ENCODE assay signal across 29 mouse cellular contexts in the genomic region with DNA sequence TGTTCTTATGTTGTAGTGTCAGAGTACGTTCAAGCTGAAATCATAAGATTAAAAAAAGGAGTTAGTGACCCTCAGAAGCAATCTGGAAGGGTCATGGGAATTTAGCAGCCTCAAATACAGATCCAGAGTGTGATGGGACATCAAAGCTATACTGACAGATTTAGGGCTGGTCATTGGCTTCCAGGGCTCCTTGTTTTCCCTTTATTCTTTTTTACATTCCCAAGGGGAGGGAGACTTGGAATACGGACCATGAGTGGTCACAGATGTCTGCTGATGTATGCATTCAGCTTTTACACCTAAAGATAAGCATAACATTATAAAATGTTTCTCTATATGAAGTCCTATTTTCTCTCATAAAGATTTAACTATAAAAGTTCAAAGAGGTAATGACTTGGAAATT. TPM values are rescaled to one million over a fixed set of nuclear protein-coding genes. Genes with fewer than 3 reads are reported as not detected.
DNase-seq lines count a peak whose midpoint lies in the region; ATAC-seq lines count a peak whose summit lies in the region.
"Had no signal": no experiment of that assay in that cellular context is flagged by ENCODE, and none has a peak within 500 bp of the region (broad histone marks: within the 10 kb centered on the region; RNA-seq: fewer than 3 reads in every experiment).

No protein-coding gene starts in this region.

- H3K9ac ChIP-seq in kidney, embryonic 15.5 days, result no peak overlapping the region
- no peak overlapping the region for H3K9ac ChIP-seq in limb, embryonic 11.5 days (ENCODE audit: low read length)
- H3K9ac ChIP-seq: forebrain, embryonic 13.5 days; heart, embryonic 12.5 days; heart, embryonic 15.5 days; hindbrain, embryonic 13.5 days had no signal

- 25% methylated on average over 2 of the region's 2 CpGs for WGBS in kidney, embryonic 15.5 days
- 15% methylated on average over 2 of the region's 2 CpGs for WGBS in limb, embryonic 11.5 days

- no peaks in the 10 kb centered on the region for H3K36me3 ChIP-seq in kidney, embryonic 15.5 days
- no peaks in the 10 kb centered on the region for H3K36me3 ChIP-seq in limb, embryonic 11.5 days (ENCODE audit: control insufficient read depth, insufficient read depth, low read length)
- H3K36me3 ChIP-seq: forebrain, embryonic 10.5 days; heart, embryonic 12.5 days; heart, embryonic 15.5 days; hindbrain, embryonic 10.5 days; hindbrain, embryonic 13.5 days had no signal

- no peak overlapping the region for H3K27ac ChIP-seq in kidney, embryonic 15.5 days
- H3K27ac ChIP-seq in limb, embryonic 11.5 days (replicated peaks; ENCODE audit: low read depth, low read length), result no peak overlapping the region
- H3K27ac ChIP-seq: forebrain, embryonic 10.5 days; forebrain, embryonic 13.5 days; gastrocnemius, adult 2 months; heart, embryonic 15.5 days; hindbrain, embryonic 10.5 days; hindbrain, embryonic 13.5 days had no signal

- H3K9me3 ChIP-seq in kidney, embryonic 15.5 days (replicated peaks), result no peaks in the 10 kb centered on the region
- H3K9me3 ChIP-seq in limb, embryonic 11.5 days (ENCODE audit: control insufficient read depth, low read length), result no peaks in the 10 kb centered on the region
- H3K9me3 ChIP-seq: forebrain, embryonic 10.5 days; forebrain, embryonic 13.5 days; heart, embryonic 12.5 days; heart, embryonic 15.5 days; hindbrain, embryonic 10.5 days; hindbrain, embryonic 13.5 days had no signal

- H3K27me3 ChIP-seq in kidney, embryonic 15.5 days, result no peaks in the 10 kb centered on the region; the same call in 1 of the 2 replicates
- no peaks in the 10 kb centered on the region for H3K27me3 ChIP-seq in limb, embryonic 11.5 days (ENCODE audit: control insufficient read depth, insufficient read depth, low read length)
- H3K27me3 ChIP-seq: forebrain, embryonic 13.5 days; heart, embryonic 12.5 days; heart, embryonic 15.5 days; hindbrain, embryonic 13.5 days had no signal

- no peak for DNase-seq in kidney, adult 11 months
- peak; percentile 41 for DNase-seq in embryo, embryonic 10.5 days (ENCODE audit: low spot score)
- DNase-seq in embryo, embryonic 9.5 days (ENCODE audit: extremely low spot score), result peak; percentile 4
- no peak for DNase-seq in limb, embryonic 11.5 days (ENCODE audit: low spot score)
- DNase-seq in layer of hippocampus, adult 9-11 months, result no peak
- no peak for DNase-seq in adrenal gland, adult 18-20 months (ENCODE audit: low spot score in 2 of 2)
- no peak for DNase-seq in layer of hippocampus, adult 18-20 months (ENCODE audit: low spot score in 2 of 2)
- DNase-seq: adrenal gland, adult 8-10 months; adrenal gland, postnatal 25 days; cerebellum, adult 18-20 months; cerebellum, adult 9-10 months; cerebellum, postnatal 14 days; gastrocnemius, adult 2 months; gastrocnemius, postnatal 14 days; heart, adult 11 months; heart, postnatal 10 days; heart, postnatal 36 days had no signal

- no peak overlapping the region for H3K4me3 ChIP-seq in kidney, embryonic 15.5 days (replicated peaks)
- no peak overlapping the region for H3K4me3 ChIP-seq in limb, embryonic 11.5 days (ENCODE audit: low read depth, low read length)
- H3K4me3 ChIP-seq: forebrain, embryonic 10.5 days; forebrain, embryonic 13.5 days; gastrocnemius, adult 2 months; heart, embryonic 12.5 days; heart, embryonic 15.5 days; hindbrain, embryonic 10.5 days; hindbrain, embryonic 13.5 days had no signal

- H3K4me1 ChIP-seq in kidney, embryonic 15.5 days, result no peaks in the 10 kb centered on the region
- H3K4me1 ChIP-seq in limb, embryonic 11.5 days (ENCODE audit: control insufficient read depth, insufficient read depth, low read length), result no peaks in the 10 kb centered on the region
- H3K4me1 ChIP-seq: forebrain, embryonic 13.5 days; heart, embryonic 12.5 days; heart, embryonic 15.5 days; hindbrain, embryonic 10.5 days; hindbrain, embryonic 13.5 days had no signal

- no peak overlapping the region for H3K4me2 ChIP-seq in kidney, embryonic 15.5 days
- H3K4me2 ChIP-seq in limb, embryonic 11.5 days (ENCODE audit: low read depth, severe bottlenecking), result no peak overlapping the region
- H3K4me2 ChIP-seq: forebrain, embryonic 13.5 days; heart, embryonic 12.5 days; heart, embryonic 15.5 days; hindbrain, embryonic 13.5 days had no signal

- ATAC-seq in kidney, embryonic 15.5 days (replicated peaks; ENCODE audit: low FRiP score), result 0 out of 2 replicates have a peak, but pooled peaks have one; percentile 58
- ATAC-seq in limb, embryonic 11.5 days (ENCODE audit: insufficient number of reproducible peaks, low FRiP score, low TSS enrichment, low read depth), result peak; percentile 51; the same call in 1 of the 2 replicates
- ATAC-seq: CD4-positive, CD25-positive, alpha-beta regulatory T cell, adult 4 months; forebrain, embryonic 13.5 days; forebrain, embryonic 16.5 days; hindbrain, embryonic 16.5 days had no signal

RNA-seq across cellular contexts. Expression of gene Gm5127, which starts 0.8 kb away (rescaled TPM):
- polyA plus RNA-seq in kidney, embryonic 15.5 days (2015; fragmentation: Nextera tagmentation; extraction: Ambion mirVana), result 0.57 and 0.73 TPM in 2 replicates
- 0.24 and 0.40 TPM in 2 replicates for polyA plus RNA-seq in limb, embryonic 11.5 days (2014; fragmentation: Nextera tagmentation; extraction: Ambion mirVana)
- not detected for total RNA-seq in adrenal gland, adult 18-20 months (2021)
- total RNA-seq in layer of hippocampus, adult 18-20 months (2021), result under 1 TPM in 1 of 2 experiments, not detected in 1; 0.30 TPM
- total RNA-seq: adrenal gland, adult 8-10 months; adrenal gland, postnatal 25 days; gastrocnemius, adult 2 months; gastrocnemius, postnatal 14 days; heart, postnatal 10 days; heart, postnatal 36 days; MEL had no signal
- polyA plus RNA-seq: C2C12; forebrain, embryonic 13.5 days; heart, embryonic 12.5 days; heart, embryonic 15.5 days had no signal

RNA-seq across cellular contexts. Expression of gene Cysltr1, which starts 21.3 kb away (rescaled TPM):
- polyA plus RNA-seq in kidney, embryonic 15.5 days (2015; fragmentation: Nextera tagmentation; extraction: Ambion mirVana), result 3.2 TPM in 2 replicates
- polyA plus RNA-seq in limb, embryonic 11.5 days (2014; fragmentation: Nextera tagmentation; extraction: Ambion mirVana), result 1.0 and 1.3 TPM in 2 replicates
- under 1 TPM; 0.61 to 0.73 TPM for total RNA-seq in adrenal gland, adult 18-20 months (2021)
- under 1 TPM; 0.64 to 0.94 TPM for total RNA-seq in layer of hippocampus, adult 18-20 months (2021)
- polyA plus RNA-seq: C2C12 had no signal

Comparison
In these comparisons a context has a peak if more than half of its experiments do, and no peak if none do; other contexts are left out.
1. DNase-seq: peak in embryo, embryonic 10.5 days (single experiment) and embryo, embryonic 9.5 days (single experiment); none in kidney, adult 11 months (single experiment), limb, embryonic 11.5 days (single experiment), layer of hippocampus, adult 9-11 months (single experiment), adrenal gland, adult 18-20 months (0 of 2) and layer of hippocampus, adult 18-20 months (0 of 2).